Mouse (Mus musculus) stomach, postnatal 0 days (tissue): ENCODE data around the gene Ikzf4. TPM values are rescaled to one million over a fixed set of nuclear protein-coding genes. Genes with fewer than 3 reads are reported as not detected.

ENCODE experiments used
- ATAC-seq: fragments of 200-750 bp; cut with Nextera tagmentation; 2 replicates; pipeline ENCODE4 v1.8.0; 2017; ENCODE audit not compliant: low FRiP score, low TSS enrichment
- DNase-seq: peaks from one replicate; pipeline ENCODE4 v3.0.0-alpha.2; 2016; ENCODE audit warnings: low spot score
- H3K27ac ChIP-seq: fragments of 300-500 bp; sonication (generic); replicated peaks from 2 replicates; pipeline ENCODE4 v1.5.1; 2014; ENCODE audit warnings: mild to moderate bottlenecking, control low read depth
- H3K27me3 ChIP-seq: fragments of 300-500 bp; sonication (generic); 2 replicates; pipeline ENCODE4 v1.6.1; 2014; ENCODE audit warnings: low read length; ENCODE audit not compliant: control insufficient read depth, insufficient read depth
- H3K36me3 ChIP-seq: fragments of 300-500 bp; sonication (generic); 2 replicates; pipeline ENCODE4 v1.6.1; 2014; ENCODE audit warnings: low read length, mixed read lengths; ENCODE audit not compliant: control insufficient read depth, insufficient read depth
- H3K4me1 ChIP-seq: fragments of 300-500 bp; sonication (generic); replicated peaks from 2 replicates; pipeline ENCODE4 v1.6.1; 2014; ENCODE audit warnings: antibody characterized with exemption; ENCODE audit not compliant: control insufficient read depth, insufficient read depth
- H3K4me2 ChIP-seq: fragments of 300-500 bp; sonication (generic); replicated peaks from 2 replicates; pipeline ENCODE4 v1.6.1; 2014; ENCODE audit warnings: low read depth, mild to moderate bottlenecking, control low read depth, moderate library complexity
- H3K4me3 ChIP-seq: fragments of 300-500 bp; sonication (generic); 2 replicates; pipeline ENCODE4 v1.5.1; 2014; ENCODE audit warnings: low read depth, low read length, control low read depth
- H3K9ac ChIP-seq: fragments of 300-500 bp; sonication (generic); 2 replicates; pipeline ENCODE4 v1.6.1; 2014; ENCODE audit warnings: mild to moderate bottlenecking, low read length, control low read depth, mixed read lengths
- H3K9me3 ChIP-seq: fragments of 300-500 bp; sonication (generic); 2 replicates; pipeline ENCODE4 v1.6.1; 2016; ENCODE audit warnings: low read length; ENCODE audit not compliant: control insufficient read depth
- CTCF ChIP-seq: IDR thresholded peaks from 2 replicates; pipeline ENCODE4 v1.5.1; 2016; ENCODE audit warnings: antibody characterized with exemption, low read depth, mild to moderate bottlenecking, moderate library complexity
- EP300 ChIP-seq: optimal IDR thresholded peaks from 2 replicates; pipeline ENCODE3; 2016; ENCODE audit warnings: antibody characterized with exemption
- WGBS: fragments of 180-500 bp; shearing (Covaris S2); extraction: QIAGEN DNeasy Blood & Tissue Kit; methylation state at CpG from one replicate; pipeline ENCODE4 v1.1.7; 2014; 5-methylcytosine and 5-hydroxymethylcytosine counted together
- polyA plus RNA-seq: library from polyadenylated mRNA; unstranded; fragments of >200 nt; fragmentation: Nextera tagmentation; extraction: Ambion mirVana; gene quantifications from 2 replicates; pipeline ENCODE4 v1.2.1, GENCODE M21; 2015

Ikzf4 gene
- polyA plus RNA-seq, 1 experiment from 2014 or later, result 1.7 TPM

- Histone ChIP-seq H3K27me3 (no peaks in the 10 kb centered on the region), H3K4me2 (peak overlapping the region; percentile 96), H3K4me3 (peak overlapping the region; percentile 75), H3K9me3 (no peaks in the 10 kb centered on the region), H3K4me1 (no peaks in the 10 kb centered on the region), H3K27ac (peak overlapping the region; percentile 49; the same call in 1 of the 2 replicates), H3K9ac (peak overlapping the region; percentile 76), H3K36me3 (no peaks in the 10 kb centered on the region)
- 1% methylated on average over 42 of the region's 42 CpGs for WGBS
- DNase-seq (peak; percentile 83), ATAC-seq (peak; percentile 62; the same call in 1 of the 2 replicates)
- TF ChIP-seq EP300 (no peak), CTCF (no peak)
Observed at GRCm38 (mm10) chr10:128668790-128669672, 23.2 kb upstream of the Ikzf4 start.

- H3K9ac ChIP-seq, result no peak overlapping the region
- no peaks in the 10 kb centered on the region for H3K4me1 ChIP-seq
- no peak for DNase-seq
- H3K27ac ChIP-seq, result no peak overlapping the region
- H3K9me3 ChIP-seq, result no peaks in the 10 kb centered on the region
- ATAC-seq, result peak; percentile 65
- H3K4me3 ChIP-seq, result no peak overlapping the region
- TF ChIP-seq CTCF (no peak), EP300 (no peak)
- no peaks in the 10 kb centered on the region for H3K27me3 ChIP-seq
- no peaks in the 10 kb centered on the region for H3K36me3 ChIP-seq
- 73% methylated on average over 2 of the region's 2 CpGs for WGBS
- no peak overlapping the region for H3K4me2 ChIP-seq
Observed at GRCm38 (mm10) chr10:128665806-128666205, 20.0 kb upstream of the Ikzf4 start.

- Histone ChIP-seq H3K4me2 (no peak overlapping the region), H3K9ac (no peak overlapping the region), H3K9me3 (no peaks in the 10 kb centered on the region), H3K4me1 (no peaks in the 10 kb centered on the region), H3K36me3 (no peaks in the 10 kb centered on the region), H3K27me3 (no peaks in the 10 kb centered on the region), H3K4me3 (no peak overlapping the region), H3K27ac (no peak overlapping the region)
- TF ChIP-seq EP300, result no peak
- no peak for TF ChIP-seq CTCF
- no peak for DNase-seq
- no peak for ATAC-seq
- 83% methylated on average over 3 of the region's 3 CpGs for WGBS
Observed at GRCm38 (mm10) chr10:128665307-128665706, 19.5 kb upstream of the Ikzf4 start.

- H3K4me3 ChIP-seq, result no peak overlapping the region
- H3K9me3 ChIP-seq, result no peaks in the 10 kb centered on the region
- no peaks in the 10 kb centered on the region for H3K27me3 ChIP-seq
- no peak overlapping the region for H3K9ac ChIP-seq
- ATAC-seq (no peak), DNase-seq (no peak)
- no peak overlapping the region for H3K4me2 ChIP-seq
- WGBS, result 65% methylated on average over 3 of the region's 3 CpGs
- no peaks in the 10 kb centered on the region for H3K36me3 ChIP-seq
- no peak for TF ChIP-seq EP300
- no peak for TF ChIP-seq CTCF
- H3K27ac ChIP-seq, result no peak overlapping the region
- no peaks in the 10 kb centered on the region for H3K4me1 ChIP-seq
Observed at GRCm38 (mm10) chr10:128664808-128665207, 19.0 kb upstream of the Ikzf4 start.

- WGBS, result 57% methylated on average over 5 of the region's 5 CpGs
- no peak for DNase-seq
- H3K27ac ChIP-seq, result no peak overlapping the region
- no peaks in the 10 kb centered on the region for H3K27me3 ChIP-seq
- TF ChIP-seq EP300, result no peak
- no peak for TF ChIP-seq CTCF
- no peaks in the 10 kb centered on the region for H3K4me1 ChIP-seq
- H3K4me3 ChIP-seq, result no peak overlapping the region
- no peak for ATAC-seq
- H3K36me3 ChIP-seq, result no peaks in the 10 kb centered on the region
- H3K9ac ChIP-seq, result no peak overlapping the region
- no peaks in the 10 kb centered on the region for H3K9me3 ChIP-seq
- no peak overlapping the region for H3K4me2 ChIP-seq
Observed at GRCm38 (mm10) chr10:128663441-128664220, 17.8 kb upstream of the Ikzf4 start.
